Mouse (Mus musculus) thymus, postnatal 14 days (tissue): ENCODE data around the gene Gfer.

Experiments
- DNase-seq: peaks from one replicate; pipeline ENCODE4 v3.0.0; 2021

The Gfer gene

GRCm38 (mm10) chr17:24644875-24645721 is 50.9 kb downstream of the Gfer start:
- DNase-seq = no peak

- DNase-seq = no peak
These were observed 51.8 kb downstream of the Gfer start for GRCm38 (mm10) chr17:24644030-24644715.
